Mouse (Mus musculus): ENCODE measurements around the gene Nvl. TPM values are rescaled to one million over a fixed set of nuclear protein-coding genes. Genes with fewer than 3 reads are reported as not detected.

Gene Nvl
- polyA plus RNA-seq (2014; fragmentation: Nextera tagmentation; extraction: Ambion mirVana), result 38.4 and 39.5 TPM in 2 replicates

- H3K9ac ChIP-seq (replicated peaks; ENCODE audit: low read length), result peak within 1 kb of the TSS; percentile 64
- peak within 1 kb of the TSS; percentile 77 for H3K4me2 ChIP-seq (ENCODE audit: low read length)
- DNase-seq, result peak; percentile 98
- peaks cover 23% of the 10 kb centered on the region for H3K36me3 ChIP-seq (ENCODE audit: control insufficient read depth, insufficient read depth, low read length)
- ATAC-seq (ENCODE audit: low FRiP score, low TSS enrichment), result peak; percentile 99
- no peaks in the 10 kb centered on the region for H3K9me3 ChIP-seq (ENCODE audit: control insufficient read depth, low read length)
- under 1% methylated on average over 52 of the region's 52 CpGs for WGBS
- peak within 1 kb of the TSS; percentile 71 for H3K4me3 ChIP-seq (replicated peaks; ENCODE audit: low read depth, low read length)
- peak within 1 kb of the TSS; percentile 70 for H3K27ac ChIP-seq (replicated peaks; ENCODE audit: low read depth, low read length)
- H3K27me3 ChIP-seq (ENCODE audit: control insufficient read depth, insufficient read depth, low read length), result no peaks in the 10 kb centered on the region
- peaks cover 10% of the 10 kb centered on the region for H3K4me1 ChIP-seq (ENCODE audit: control insufficient read depth, insufficient read depth, low read length)
Measured at GRCm38 (mm10) chr1:181143950-181144836, at the start of gene Nvl, which contains the start of gene Cnih4. TSS of gene Nvl (minus strand) at chr1:181144204. TSS of gene Cnih4 (plus strand) at chr1:181144693.

- Histone ChIP-seq H3K4me1 (ENCODE audit: control insufficient read depth, insufficient read depth, low read length) (no peaks in the 10 kb centered on the region), H3K4me3 (replicated peaks; ENCODE audit: low read depth, low read length) (no peak overlapping the region), H3K36me3 (ENCODE audit: control insufficient read depth, insufficient read depth, low read length) (peaks cover 90% of the 10 kb centered on the region), H3K9me3 (ENCODE audit: control insufficient read depth, low read length) (no peaks in the 10 kb centered on the region), H3K27ac (replicated peaks; ENCODE audit: low read depth, low read length) (no peak overlapping the region), H3K4me2 (ENCODE audit: low read length) (no peak overlapping the region), H3K9ac (replicated peaks; ENCODE audit: low read length) (no peak overlapping the region), H3K27me3 (ENCODE audit: control insufficient read depth, insufficient read depth, low read length) (no peaks in the 10 kb centered on the region)
- DNase-seq (no peak), ATAC-seq (ENCODE audit: low FRiP score, low TSS enrichment) (no peak)
- 94% methylated on average over 4 of the region's 4 CpGs for WGBS
Measured at GRCm38 (mm10) chr1:181188925-181189324, 44.9 kb upstream of the Nvl start.

GRCm38 (mm10) chr1:181170210-181170609, 26.2 kb upstream of the Nvl start:
- Histone ChIP-seq H3K4me3 (replicated peaks; ENCODE audit: low read depth, low read length) (no peak overlapping the region), H3K4me2 (ENCODE audit: low read length) (no peak overlapping the region), H3K27me3 (ENCODE audit: control insufficient read depth, insufficient read depth, low read length) (no peaks in the 10 kb centered on the region), H3K36me3 (ENCODE audit: control insufficient read depth, insufficient read depth, low read length) (peaks cover 51% of the 10 kb centered on the region), H3K4me1 (ENCODE audit: control insufficient read depth, insufficient read depth, low read length) (no peaks in the 10 kb centered on the region), H3K9me3 (ENCODE audit: control insufficient read depth, low read length) (no peaks in the 10 kb centered on the region), H3K27ac (replicated peaks; ENCODE audit: low read depth, low read length) (no peak overlapping the region), H3K9ac (replicated peaks; ENCODE audit: low read length) (no peak overlapping the region)
- 89% methylated on average over 8 of the region's 8 CpGs for WGBS
- ATAC-seq (ENCODE audit: low FRiP score, low TSS enrichment) (no peak), DNase-seq (no peak)

- no peak overlapping the region for H3K27ac ChIP-seq (replicated peaks; ENCODE audit: low read depth, low read length)
Measured at GRCm38 (mm10) chr1:181168377-181168776, 24.4 kb upstream of the Nvl start.

GRCm38 (mm10) chr1:181167816-181168215, 23.8 kb upstream of the Nvl start:
- H3K4me2 ChIP-seq (ENCODE audit: low read length), result no peak overlapping the region
- 89% methylated on average over 2 of the region's 2 CpGs for WGBS
- H3K4me1 ChIP-seq (ENCODE audit: control insufficient read depth, insufficient read depth, low read length), result no peaks in the 10 kb centered on the region
- H3K36me3 ChIP-seq (ENCODE audit: control insufficient read depth, insufficient read depth, low read length), result peaks cover 66% of the 10 kb centered on the region
- no peaks in the 10 kb centered on the region for H3K27me3 ChIP-seq (ENCODE audit: control insufficient read depth, insufficient read depth, low read length)
- DNase-seq (no peak), ATAC-seq (ENCODE audit: low FRiP score, low TSS enrichment) (no peak)
- no peak overlapping the region for H3K4me3 ChIP-seq (replicated peaks; ENCODE audit: low read depth, low read length)
- H3K27ac ChIP-seq (replicated peaks; ENCODE audit: low read depth, low read length), result no peak overlapping the region
- H3K9me3 ChIP-seq (ENCODE audit: control insufficient read depth, low read length), result no peaks in the 10 kb centered on the region
- no peak overlapping the region for H3K9ac ChIP-seq (replicated peaks; ENCODE audit: low read length)

More at GRCm38 (mm10) chr1:181168377-181168776, 24.4 kb upstream of the Nvl start:
- Histone ChIP-seq H3K9ac (replicated peaks; ENCODE audit: low read length) (no peak overlapping the region), H3K36me3 (ENCODE audit: control insufficient read depth, insufficient read depth, low read length) (peaks cover 60% of the 10 kb centered on the region), H3K9me3 (ENCODE audit: control insufficient read depth, low read length) (no peaks in the 10 kb centered on the region), H3K4me2 (ENCODE audit: low read length) (no peak overlapping the region), H3K4me3 (replicated peaks; ENCODE audit: low read depth, low read length) (no peak overlapping the region), H3K4me1 (ENCODE audit: control insufficient read depth, insufficient read depth, low read length) (no peaks in the 10 kb centered on the region), H3K27me3 (ENCODE audit: control insufficient read depth, insufficient read depth, low read length) (no peaks in the 10 kb centered on the region)
- ATAC-seq (ENCODE audit: low FRiP score, low TSS enrichment) (no peak), DNase-seq (no peak)
- 82% methylated on average over 3 of the region's 3 CpGs for WGBS

- WGBS, result 39% methylated on average over 5 of the region's 5 CpGs
- Histone ChIP-seq H3K9me3 (ENCODE audit: control insufficient read depth, low read length) (no peaks in the 10 kb centered on the region), H3K36me3 (ENCODE audit: control insufficient read depth, insufficient read depth, low read length) (no peaks in the 10 kb centered on the region), H3K4me1 (ENCODE audit: control insufficient read depth, insufficient read depth, low read length) (peaks cover 12% of the 10 kb centered on the region), H3K9ac (replicated peaks; ENCODE audit: low read length) (peak overlapping the region; percentile 94), H3K27me3 (ENCODE audit: control insufficient read depth, insufficient read depth, low read length) (no peaks in the 10 kb centered on the region), H3K4me2 (ENCODE audit: low read length) (peak overlapping the region; percentile 75), H3K4me3 (replicated peaks; ENCODE audit: low read depth, low read length) (peak overlapping the region; percentile 98), H3K27ac (replicated peaks; ENCODE audit: low read depth, low read length) (no peak overlapping the region)
- DNase-seq (no peak), ATAC-seq (ENCODE audit: low FRiP score, low TSS enrichment) (no peak)
Measured at GRCm38 (mm10) chr1:181151541-181151940, 7.5 kb upstream of the Nvl start.

GRCm38 (mm10) chr1:181150827-181151534, 7.0 kb upstream of the Nvl start:
- no peaks in the 10 kb centered on the region for H3K9me3 ChIP-seq (ENCODE audit: control insufficient read depth, low read length)
- peak overlapping the region; percentile 98 for H3K4me3 ChIP-seq (replicated peaks; ENCODE audit: low read depth, low read length)
- ATAC-seq (ENCODE audit: low FRiP score, low TSS enrichment), result peak; percentile 92
- no peaks in the 10 kb centered on the region for H3K36me3 ChIP-seq (ENCODE audit: control insufficient read depth, insufficient read depth, low read length)
- H3K27ac ChIP-seq (replicated peaks; ENCODE audit: low read depth, low read length), result peak overlapping the region; percentile 89
- 1% methylated on average over 58 of the region's 59 CpGs for WGBS
- peaks cover 12% of the 10 kb centered on the region for H3K4me1 ChIP-seq (ENCODE audit: control insufficient read depth, insufficient read depth, low read length)
- peak overlapping the region; percentile 75 for H3K4me2 ChIP-seq (ENCODE audit: low read length)
- H3K27me3 ChIP-seq (ENCODE audit: control insufficient read depth, insufficient read depth, low read length), result no peaks in the 10 kb centered on the region
- H3K9ac ChIP-seq (replicated peaks; ENCODE audit: low read length), result peak overlapping the region; percentile 94
- peak; percentile 97 for DNase-seq

GRCm38 (mm10) chr1:181150431-181150826, 6.4 kb upstream of the Nvl start:
- Histone ChIP-seq H3K27me3 (ENCODE audit: control insufficient read depth, insufficient read depth, low read length) (no peaks in the 10 kb centered on the region), H3K36me3 (ENCODE audit: control insufficient read depth, insufficient read depth, low read length) (no peaks in the 10 kb centered on the region), H3K4me1 (ENCODE audit: control insufficient read depth, insufficient read depth, low read length) (peaks cover 12% of the 10 kb centered on the region), H3K27ac (replicated peaks; ENCODE audit: low read depth, low read length) (no peak overlapping the region), H3K4me3 (replicated peaks; ENCODE audit: low read depth, low read length) (no peak overlapping the region), H3K9ac (replicated peaks; ENCODE audit: low read length) (no peak overlapping the region), H3K9me3 (ENCODE audit: control insufficient read depth, low read length) (no peaks in the 10 kb centered on the region), H3K4me2 (ENCODE audit: low read length) (no peak overlapping the region)
- 64% methylated on average over 3 of the region's 3 CpGs for WGBS
- 0 out of 2 replicates have a peak, but pooled peaks have one; percentile 25 for ATAC-seq (ENCODE audit: low FRiP score, low TSS enrichment)
- no peak for DNase-seq
